Mouse (Mus musculus) intestine, embryonic 15.5 days (tissue): Measurements from ENCODE around the gene Rps6ka2. TPM values are rescaled to one million over a fixed set of nuclear protein-coding genes. Genes with fewer than 3 reads are reported as not detected.
"Not testable (repeated sequence)": the region's sequence is repeated elsewhere in the genome, so short reads cannot be mapped to it uniquely, and the experiment has no call there.

Source experiments
- ATAC-seq: fragments of 200-750 bp; cut with Nextera tagmentation; 2 replicates; pipeline ENCODE4 v1.8.0; 2017; ENCODE audit warnings: moderate TSS enrichment, moderate library complexity
- H3K27ac ChIP-seq: fragments of 300-500 bp; sonication (generic); 2 replicates; pipeline ENCODE4 v1.5.1; 2015; ENCODE audit warnings: mild to moderate bottlenecking, inconsistent platforms
- H3K27me3 ChIP-seq: fragments of 300-500 bp; sonication (generic); replicated peaks from 2 replicates; pipeline ENCODE4 v1.6.1; 2015; ENCODE audit warnings: inconsistent platforms
- H3K36me3 ChIP-seq: fragments of 300-500 bp; sonication (generic); 2 replicates; pipeline ENCODE4 v1.6.1; 2015; ENCODE audit warnings: inconsistent platforms
- H3K4me1 ChIP-seq: fragments of 300-500 bp; sonication (generic); replicated peaks from 2 replicates; pipeline ENCODE4 v1.6.1; 2015; ENCODE audit warnings: inconsistent platforms
- H3K4me2 ChIP-seq: fragments of 300-500 bp; sonication (generic); replicated peaks from 2 replicates; pipeline ENCODE4 v1.6.1; 2015; ENCODE audit warnings: mild to moderate bottlenecking, inconsistent platforms
- H3K4me3 ChIP-seq: fragments of 300-500 bp; sonication (generic); replicated peaks from 2 replicates; pipeline ENCODE4 v1.5.1; 2015; ENCODE audit warnings: inconsistent platforms
- H3K9ac ChIP-seq: fragments of 300-500 bp; sonication (generic); 2 replicates; pipeline ENCODE4 v1.6.1; 2015; ENCODE audit warnings: inconsistent platforms
- H3K9me3 ChIP-seq: fragments of 300-500 bp; sonication (generic); 2 replicates; pipeline ENCODE4 v1.6.1; 2016; ENCODE audit warnings: inconsistent platforms
- WGBS: fragments of 180-500 bp; shearing (Covaris S2); methylation state at CpG from one replicate; pipeline ENCODE4 v1.1.7; 2015; 5-methylcytosine and 5-hydroxymethylcytosine counted together
- polyA plus RNA-seq: library from polyadenylated mRNA; unstranded; fragments of >200 nt; fragmentation: Nextera tagmentation; extraction: Ambion mirVana; gene quantifications from 2 replicates; pipeline ENCODE4 v1.2.1, GENCODE M21; 2015

The Rps6ka2 gene
- 8.0 and 8.9 TPM in 2 replicates for polyA plus RNA-seq

GRCm38 (mm10) chr17:7169627-7170303 lies at the start of gene Rps6ka2:
Rps6ka2 (plus strand) TSS chr17:7170115.
- peak; percentile 100 for ATAC-seq
- under 1% methylated on average over 55 of the region's 56 CpGs for WGBS

GRCm38 (mm10) chr17:7120835-7121234 lies 49.1 kb upstream of the Rps6ka2 start:
- 89% methylated on average over 3 of the region's 3 CpGs for WGBS

More at GRCm38 (mm10) chr17:7169627-7170303, at the start of gene Rps6ka2:
- H3K4me2 ChIP-seq: peak within 1 kb of the TSS; percentile 94
- H3K27ac ChIP-seq: peak within 1 kb of the TSS; percentile 88
- peaks cover 13% of the 10 kb centered on the region for H3K4me1 ChIP-seq
- peak within 1 kb of the TSS; percentile 67 for H3K9ac ChIP-seq
- no peaks in the 10 kb centered on the region for H3K36me3 ChIP-seq
- no peaks in the 10 kb centered on the region for H3K9me3 ChIP-seq
- no peaks in the 10 kb centered on the region for H3K27me3 ChIP-seq
- peak within 1 kb of the TSS; percentile 88 for H3K4me3 ChIP-seq

GRCm38 (mm10) chr17:7122554-7122953 lies 47.4 kb upstream of the Rps6ka2 start:
- H3K9ac ChIP-seq, H3K27ac ChIP-seq, H3K9me3 ChIP-seq, H3K4me2 ChIP-seq, H3K4me3 ChIP-seq, H3K27me3 ChIP-seq, ATAC-seq, H3K36me3 ChIP-seq, H3K4me1 ChIP-seq: not testable (repeated sequence)
- WGBS: 56% methylated on average over 11 of the region's 11 CpGs

More at GRCm38 (mm10) chr17:7120835-7121234, 49.1 kb upstream of the Rps6ka2 start:
- H3K9ac ChIP-seq, ATAC-seq, H3K4me3 ChIP-seq, H3K4me2 ChIP-seq, H3K27me3 ChIP-seq, H3K36me3 ChIP-seq, H3K9me3 ChIP-seq, H3K27ac ChIP-seq, H3K4me1 ChIP-seq: not testable (repeated sequence)

GRCm38 (mm10) chr17:7126475-7126874 lies 43.4 kb upstream of the Rps6ka2 start:
- ATAC-seq, H3K36me3 ChIP-seq, H3K4me1 ChIP-seq, H3K27me3 ChIP-seq, H3K27ac ChIP-seq, H3K4me3 ChIP-seq, H3K9ac ChIP-seq, H3K9me3 ChIP-seq, H3K4me2 ChIP-seq: not testable (repeated sequence)
- WGBS: 71% methylated on average over 9 of the region's 10 CpGs

- not testable (repeated sequence) for H3K9me3 ChIP-seq, H3K4me3 ChIP-seq, H3K27me3 ChIP-seq, H3K27ac ChIP-seq, H3K4me2 ChIP-seq, H3K36me3 ChIP-seq, H3K4me1 ChIP-seq, H3K9ac ChIP-seq, ATAC-seq
- WGBS: no CpG with 5 or more reads among the region's 7 CpGs
These were observed 35.9 kb upstream of the Rps6ka2 start for GRCm38 (mm10) chr17:7134002-7134401.

GRCm38 (mm10) chr17:7135277-7135676 lies 34.6 kb upstream of the Rps6ka2 start:
- not testable (repeated sequence) for H3K36me3 ChIP-seq, H3K9me3 ChIP-seq, H3K4me1 ChIP-seq, ATAC-seq, H3K4me3 ChIP-seq, H3K27ac ChIP-seq, H3K9ac ChIP-seq, H3K27me3 ChIP-seq, H3K4me2 ChIP-seq
- 83% methylated on average over 7 of the region's 8 CpGs for WGBS

GRCm38 (mm10) chr17:7138186-7138925 lies 31.6 kb upstream of the Rps6ka2 start:
- Histone ChIP-seq H3K4me2 (no peak overlapping the region), H3K27me3 (no peaks in the 10 kb centered on the region), H3K9ac (no peak overlapping the region), H3K4me3 (no peak overlapping the region), H3K9me3 (no peaks in the 10 kb centered on the region), H3K27ac (no peak overlapping the region), H3K36me3 (no peaks in the 10 kb centered on the region), H3K4me1 (no peaks in the 10 kb centered on the region)
- no peak for ATAC-seq
- 79% methylated on average over 21 of the region's 21 CpGs for WGBS

GRCm38 (mm10) chr17:7140399-7141174 lies 29.3 kb upstream of the Rps6ka2 start:
- no peaks in the 10 kb centered on the region for H3K27me3 ChIP-seq
- no peak overlapping the region for H3K27ac ChIP-seq
- no peak overlapping the region for H3K4me3 ChIP-seq
- H3K36me3 ChIP-seq: no peaks in the 10 kb centered on the region
- no peak for ATAC-seq
- WGBS: 83% methylated on average over 10 of the region's 10 CpGs
- no peaks in the 10 kb centered on the region for H3K4me1 ChIP-seq
- no peaks in the 10 kb centered on the region for H3K9me3 ChIP-seq
- no peak overlapping the region for H3K9ac ChIP-seq
- no peak overlapping the region for H3K4me2 ChIP-seq

GRCm38 (mm10) chr17:7142367-7142766 lies 27.5 kb upstream of the Rps6ka2 start:
- H3K4me2 ChIP-seq: no peak overlapping the region
- ATAC-seq: no peak
- no peaks in the 10 kb centered on the region for H3K9me3 ChIP-seq
- H3K4me3 ChIP-seq: no peak overlapping the region
- no peak overlapping the region for H3K27ac ChIP-seq
- no peaks in the 10 kb centered on the region for H3K36me3 ChIP-seq
- no peaks in the 10 kb centered on the region for H3K4me1 ChIP-seq
- H3K9ac ChIP-seq: no peak overlapping the region
- no peaks in the 10 kb centered on the region for H3K27me3 ChIP-seq
- WGBS: 53% methylated on average over 4 of the region's 4 CpGs

- 68% methylated on average over 7 of the region's 7 CpGs for WGBS
These were observed 25.9 kb upstream of the Rps6ka2 start for GRCm38 (mm10) chr17:7143885-7144518.

GRCm38 (mm10) chr17:7145373-7146058 lies 24.4 kb upstream of the Rps6ka2 start:
- no peaks in the 10 kb centered on the region for H3K4me1 ChIP-seq
- 48% methylated on average over 9 of the region's 9 CpGs for WGBS
- no peaks in the 10 kb centered on the region for H3K36me3 ChIP-seq
- no peaks in the 10 kb centered on the region for H3K27me3 ChIP-seq
- H3K4me2 ChIP-seq: no peak overlapping the region
- no peaks in the 10 kb centered on the region for H3K9me3 ChIP-seq
- no peak for ATAC-seq
- H3K27ac ChIP-seq: no peak overlapping the region
- H3K4me3 ChIP-seq: no peak overlapping the region
- H3K9ac ChIP-seq: no peak overlapping the region

More at GRCm38 (mm10) chr17:7143885-7144518, 25.9 kb upstream of the Rps6ka2 start:
- no peak for ATAC-seq
- Histone ChIP-seq H3K27ac (no peak overlapping the region), H3K36me3 (no peaks in the 10 kb centered on the region), H3K4me1 (no peaks in the 10 kb centered on the region), H3K27me3 (no peaks in the 10 kb centered on the region), H3K9me3 (no peaks in the 10 kb centered on the region), H3K9ac (no peak overlapping the region), H3K4me3 (no peak overlapping the region), H3K4me2 (no peak overlapping the region)
